Mouse (Mus musculus): ENCODE results near the gene Grin2b.

GRCm38 (mm10) chr6:136113639-136114410 is 59.5 kb downstream of the Grin2b start:
- TF ChIP-seq CTCF (IDR thresholded peaks at IDR 0.05; ENCODE audit: borderline replicate concordance, extremely low read depth, insufficient read depth, insufficient read length) (no peak), POLR2A (IDR thresholded peaks at IDR 0.05; ENCODE audit: borderline replicate concordance, extremely low read depth, insufficient read depth, insufficient read length, poor library complexity, severe bottlenecking) (no peak)

Data from brain, embryonic 14.5 days (tissue).